Mouse (Mus musculus): ENCODE measurements around the gene Ott. TPM values are rescaled to one million over a fixed set of nuclear protein-coding genes. Genes with fewer than 3 reads are reported as not detected.
"Not testable (repeated sequence)": the region's sequence is repeated elsewhere in the genome, so short reads cannot be mapped to it uniquely, and the experiment has no call there.

Gene Ott
- not detected in 2 replicates for polyA plus RNA-seq (2016; fragmentation: Nextera tagmentation; extraction: Ambion mirVana)

- not testable (repeated sequence) for H3K4me3 ChIP-seq (replicated peaks); H3K27me3 ChIP-seq; H3K36me3 ChIP-seq; H3K27ac ChIP-seq; H3K9ac ChIP-seq (replicated peaks); ATAC-seq (ENCODE audit: insufficient number of reproducible peaks, insufficient read depth, low FRiP score, low TSS enrichment, low read depth); H3K4me2 ChIP-seq; H3K9me3 ChIP-seq; H3K4me1 ChIP-seq (replicated peaks)
- WGBS: no CpG with 5 or more reads among the region's 5 CpGs
Measured at GRCm38 (mm10) chrX:149073982-149074381, at the start of gene Ott. Ott (plus strand) TSS chrX:149074282.

Other genes with a start within 250 kb of the Ott start
- gene Luzp4, start 216.6 kb upstream of the Ott start, polyA plus RNA-seq (2016; fragmentation: Nextera tagmentation; extraction: Ambion mirVana): not detected in 2 replicates
- not detected in 2 replicates for gene Gm15093, start 198.1 kb downstream of the Ott start, polyA plus RNA-seq (2016; fragmentation: Nextera tagmentation; extraction: Ambion mirVana)

Data from limb, embryonic 12.5 days (tissue).